Mouse (Mus musculus) ES-E14 (cell line): ENCODE measurements around the gene Gm27029.
"Not testable (repeated sequence)": the region's sequence is repeated elsewhere in the genome, so short reads cannot be mapped to it uniquely, and the experiment has no call there.

Experiments
- ZC3H11A ChIP-seq: IDR thresholded peaks from 2 replicates; pipeline ENCODE4 v1.6.1; 2012; ENCODE audit warnings: low read depth, mild to moderate bottlenecking, inconsistent platforms, low read length, borderline replicate concordance
- ZNF384 ChIP-seq: IDR thresholded peaks from 2 replicates; pipeline ENCODE4 v1.6.1; 2012; ENCODE audit warnings: low read depth, low read length, inconsistent platforms

GRCm38 (mm10) chr11:101438006-101438405 is 13.4 kb upstream of the Gm27029 start:
- not testable (repeated sequence) for TF ChIP-seq ZC3H11A, ZNF384
